Mouse (Mus musculus): ENCODE measurements around the gene Akap13. TPM values are rescaled to one million over a fixed set of nuclear protein-coding genes. Genes with fewer than 3 reads are reported as not detected.
"Not testable (repeated sequence)": the region's sequence is repeated elsewhere in the genome, so short reads cannot be mapped to it uniquely, and the experiment has no call there.

Akap13 gene
- total and polyA plus RNA-seq, 2 experiments, result 8.5 to 92.1 TPM

GRCm38 (mm10) chr7:75613240-75613639, 157.9 kb downstream of the Akap13 start:
- Histone ChIP-seq H3K4me1 (ENCODE audit: control insufficient read depth, insufficient read depth, low read length) (peaks cover 25% of the 10 kb centered on the region), H3K27ac (replicated peaks; ENCODE audit: insufficient read depth, low read depth, low read length) (peak overlapping the region; percentile 43; the same call in 1 of the 2 replicates), H3K9ac (ENCODE audit: low read depth, low read length) (no peak overlapping the region), H3K36me3 (ENCODE audit: control insufficient read depth, insufficient read depth, low read length) (peaks cover 22% of the 10 kb centered on the region), H3K79me2 (ENCODE audit: control insufficient read depth, insufficient read depth, low read length) (peaks cover 26% of the 10 kb centered on the region; the same call in 1 of the 2 replicates), H3K4me3 (ENCODE audit: insufficient read depth, low read depth, low read length) (peak overlapping the region; percentile 18; the same call in 1 of the 2 replicates), H3K27me3 (ENCODE audit: control insufficient read depth, insufficient read depth, low read length) (no peaks in the 10 kb centered on the region)
- TF ChIP-seq POLR2A (IDR thresholded peaks at IDR 0.05; ENCODE audit: extremely low read depth, insufficient read depth, low read length), result no peak
- TF ChIP-seq CTCF (IDR thresholded peaks at IDR 0.05; ENCODE audit: low read depth, low read length), result no peak
- peak; percentile 99 for DNase-seq (ENCODE audit: extremely low read depth, low read depth, low spot score)
- WGBS, result 7% methylated on average over 5 of the region's 5 CpGs

- Histone ChIP-seq H3K4me3 (ENCODE audit: insufficient read depth, low read depth, low read length) (no peak overlapping the region), H3K4me1 (ENCODE audit: control insufficient read depth, insufficient read depth, low read length) (peaks cover 20% of the 10 kb centered on the region), H3K36me3 (ENCODE audit: control insufficient read depth, insufficient read depth, low read length) (peaks cover 22% of the 10 kb centered on the region), H3K27me3 (ENCODE audit: control insufficient read depth, insufficient read depth, low read length) (no peaks in the 10 kb centered on the region), H3K79me2 (ENCODE audit: control insufficient read depth, insufficient read depth, low read length) (peaks cover 26% of the 10 kb centered on the region; the same call in 1 of the 2 replicates), H3K9ac (ENCODE audit: low read depth, low read length) (no peak overlapping the region), H3K27ac (replicated peaks; ENCODE audit: insufficient read depth, low read depth, low read length) (peak overlapping the region; percentile 60)
- TF ChIP-seq POLR2A (IDR thresholded peaks at IDR 0.05; ENCODE audit: extremely low read depth, insufficient read depth, low read length) (no peak), CTCF (IDR thresholded peaks at IDR 0.05; ENCODE audit: low read depth, low read length) (no peak)
- no peak for DNase-seq (ENCODE audit: extremely low read depth, low read depth, low spot score)
- 87% methylated on average over 8 of the region's 8 CpGs for WGBS
Observed at GRCm38 (mm10) chr7:75614826-75615225, 159.5 kb downstream of the Akap13 start.

GRCm38 (mm10) chr7:75617246-75617645, 161.9 kb downstream of the Akap13 start:
- DNase-seq (ENCODE audit: extremely low read depth, low read depth, low spot score); H3K27me3 ChIP-seq (ENCODE audit: control insufficient read depth, insufficient read depth, low read length); H3K27ac ChIP-seq (replicated peaks; ENCODE audit: insufficient read depth, low read depth, low read length); H3K9ac ChIP-seq (ENCODE audit: low read depth, low read length); H3K4me3 ChIP-seq (ENCODE audit: insufficient read depth, low read depth, low read length): not testable (repeated sequence)
- 97% methylated on average over 4 of the region's 4 CpGs for WGBS
- H3K79me2 ChIP-seq (ENCODE audit: control insufficient read depth, insufficient read depth, low read length), result peaks cover 20% of the 10 kb centered on the region; the same call in 1 of the 2 replicates
- peaks cover 22% of the 10 kb centered on the region for H3K4me1 ChIP-seq (ENCODE audit: control insufficient read depth, insufficient read depth, low read length)
- H3K36me3 ChIP-seq (ENCODE audit: control insufficient read depth, insufficient read depth, low read length), result peaks cover 33% of the 10 kb centered on the region

GRCm38 (mm10) chr7:75618699-75619098, 163.4 kb downstream of the Akap13 start:
- Histone ChIP-seq H3K27ac (replicated peaks; ENCODE audit: insufficient read depth, low read depth, low read length) (no peak overlapping the region), H3K36me3 (ENCODE audit: control insufficient read depth, insufficient read depth, low read length) (peaks cover 35% of the 10 kb centered on the region)

GRCm38 (mm10) chr7:75619875-75620274, 164.5 kb downstream of the Akap13 start:
- Histone ChIP-seq H3K4me3 (ENCODE audit: insufficient read depth, low read depth, low read length) (no peak overlapping the region), H3K27me3 (ENCODE audit: control insufficient read depth, insufficient read depth, low read length) (no peaks in the 10 kb centered on the region), H3K79me2 (ENCODE audit: control insufficient read depth, insufficient read depth, low read length) (peaks cover 15% of the 10 kb centered on the region; the same call in 1 of the 2 replicates), H3K4me1 (ENCODE audit: control insufficient read depth, insufficient read depth, low read length) (peaks cover 15% of the 10 kb centered on the region), H3K27ac (replicated peaks; ENCODE audit: insufficient read depth, low read depth, low read length) (no peak overlapping the region), H3K36me3 (ENCODE audit: control insufficient read depth, insufficient read depth, low read length) (peaks cover 34% of the 10 kb centered on the region), H3K9ac (ENCODE audit: low read depth, low read length) (no peak overlapping the region)
- DNase-seq (ENCODE audit: extremely low read depth, low read depth, low spot score), result no peak
- TF ChIP-seq POLR2A (IDR thresholded peaks at IDR 0.05; ENCODE audit: extremely low read depth, insufficient read depth, low read length), result no peak
- no peak for TF ChIP-seq CTCF (IDR thresholded peaks at IDR 0.05; ENCODE audit: low read depth, low read length)
- WGBS, result 95% methylated on average over 6 of the region's 6 CpGs

More at GRCm38 (mm10) chr7:75618699-75619098, 163.4 kb downstream of the Akap13 start:
- Histone ChIP-seq H3K4me1 (ENCODE audit: control insufficient read depth, insufficient read depth, low read length) (peaks cover 20% of the 10 kb centered on the region), H3K27me3 (ENCODE audit: control insufficient read depth, insufficient read depth, low read length) (no peaks in the 10 kb centered on the region), H3K79me2 (ENCODE audit: control insufficient read depth, insufficient read depth, low read length) (peaks cover 20% of the 10 kb centered on the region; the same call in 1 of the 2 replicates), H3K9ac (ENCODE audit: low read depth, low read length) (no peak overlapping the region), H3K4me3 (ENCODE audit: insufficient read depth, low read depth, low read length) (no peak overlapping the region)
- DNase-seq (ENCODE audit: extremely low read depth, low read depth, low spot score), result peak; percentile 67
- no peak for TF ChIP-seq CTCF (IDR thresholded peaks at IDR 0.05; ENCODE audit: low read depth, low read length)
- TF ChIP-seq POLR2A (IDR thresholded peaks at IDR 0.05; ENCODE audit: extremely low read depth, insufficient read depth, low read length), result no peak
- WGBS, result 45% methylated on average over 3 of the region's 3 CpGs

- H3K9ac ChIP-seq (ENCODE audit: low read depth, low read length), result no peak overlapping the region
- no peaks in the 10 kb centered on the region for H3K27me3 ChIP-seq (ENCODE audit: control insufficient read depth, insufficient read depth, low read length)
- H3K36me3 ChIP-seq (ENCODE audit: control insufficient read depth, insufficient read depth, low read length), result peaks cover 32% of the 10 kb centered on the region
- no peak overlapping the region for H3K4me3 ChIP-seq (ENCODE audit: insufficient read depth, low read depth, low read length)
- 55% methylated on average over 3 of the region's 3 CpGs for WGBS
- H3K27ac ChIP-seq (replicated peaks; ENCODE audit: insufficient read depth, low read depth, low read length), result no peak overlapping the region
- H3K79me2 ChIP-seq (ENCODE audit: control insufficient read depth, insufficient read depth, low read length), result peaks cover 16% of the 10 kb centered on the region; the same call in 1 of the 2 replicates
- H3K4me1 ChIP-seq (ENCODE audit: control insufficient read depth, insufficient read depth, low read length), result peaks cover 15% of the 10 kb centered on the region; the same call in 1 of the 2 replicates
- peak; percentile 40 for DNase-seq (ENCODE audit: extremely low read depth, low read depth, low spot score)
- TF ChIP-seq CTCF (IDR thresholded peaks at IDR 0.05; ENCODE audit: low read depth, low read length) (no peak), POLR2A (IDR thresholded peaks at IDR 0.05; ENCODE audit: extremely low read depth, insufficient read depth, low read length) (no peak)
Observed at GRCm38 (mm10) chr7:75620395-75620960, 165.1 kb downstream of the Akap13 start.
